Mouse (Mus musculus) embryo, embryonic 10 days (tissue): ENCODE results near the gene Ccl5.
A peak's percentile ranks its signal among the peaks of the same experiment; 100 is the strongest.
"Not testable (repeated sequence)": the region's sequence is repeated elsewhere in the genome, so short reads cannot be mapped to it uniquely, and the experiment has no call there.

ENCODE experiments used
- DNase-seq: peaks from one replicate; pipeline ENCODE4 v3.0.0-alpha.2; 2015; ENCODE audit warnings: low spot score

Ccl5 gene

GRCm38 (mm10) chr11:83530360-83530759 lies at the start of gene Ccl5:
Gene Ccl5, minus strand, starts transcription at chr11:83530518.
- DNase-seq = no peak

- DNase-seq = no peak
These were observed 48.7 kb upstream of the Ccl5 start for GRCm38 (mm10) chr11:83578999-83579398.

- DNase-seq = peak; percentile 31
These were observed 48.0 kb upstream of the Ccl5 start, which contains the start of gene Ccl9 for GRCm38 (mm10) chr11:83578186-83578760. Gene Ccl9, minus strand, starts transcription at chr11:83578636.

GRCm38 (mm10) chr11:83576927-83577555 lies 46.7 kb upstream of the Ccl5 start:
- no peak for DNase-seq

GRCm38 (mm10) chr11:83572834-83573233 lies 42.5 kb upstream of the Ccl5 start:
- no peak for DNase-seq

- no peak for DNase-seq
These were observed 41.9 kb upstream of the Ccl5 start for GRCm38 (mm10) chr11:83572223-83572622.

- no peak for DNase-seq
These were observed 39.9 kb upstream of the Ccl5 start for GRCm38 (mm10) chr11:83570189-83570588.

- no peak for DNase-seq
These were observed 38.9 kb upstream of the Ccl5 start for GRCm38 (mm10) chr11:83569249-83569648.

- DNase-seq = no peak
These were observed 38.5 kb upstream of the Ccl5 start for GRCm38 (mm10) chr11:83568786-83569185.

- DNase-seq = no peak
These were observed 37.7 kb upstream of the Ccl5 start for GRCm38 (mm10) chr11:83568061-83568460.

- no peak for DNase-seq
These were observed 37.0 kb upstream of the Ccl5 start for GRCm38 (mm10) chr11:83567311-83567710.

- no peak for DNase-seq
These were observed 36.3 kb upstream of the Ccl5 start for GRCm38 (mm10) chr11:83566617-83567016.

GRCm38 (mm10) chr11:83563754-83564153 lies 33.4 kb upstream of the Ccl5 start:
- no peak for DNase-seq

GRCm38 (mm10) chr11:83562311-83562887 lies 32.1 kb upstream of the Ccl5 start:
- DNase-seq = no peak

GRCm38 (mm10) chr11:83560405-83560804 lies 30.1 kb upstream of the Ccl5 start:
- no peak for DNase-seq

- no peak for DNase-seq
These were observed 26.8 kb upstream of the Ccl5 start for GRCm38 (mm10) chr11:83557074-83557473.

- DNase-seq = peak; percentile 82
These were observed 25.9 kb upstream of the Ccl5 start for GRCm38 (mm10) chr11:83556085-83556781.

- DNase-seq = no peak
These were observed 21.4 kb upstream of the Ccl5 start for GRCm38 (mm10) chr11:83551668-83552067.

- DNase-seq = not testable (repeated sequence)
These were observed 20.7 kb upstream of the Ccl5 start for GRCm38 (mm10) chr11:83551037-83551436.

GRCm38 (mm10) chr11:83550186-83550632 lies 19.9 kb upstream of the Ccl5 start:
- no peak for DNase-seq

GRCm38 (mm10) chr11:83544214-83544613 lies 13.9 kb upstream of the Ccl5 start:
- no peak for DNase-seq

- no peak for DNase-seq
These were observed 11.1 kb upstream of the Ccl5 start for GRCm38 (mm10) chr11:83541415-83541814.

- no peak for DNase-seq
These were observed 10.6 kb upstream of the Ccl5 start for GRCm38 (mm10) chr11:83540931-83541330.
